In the genomic region with DNA sequence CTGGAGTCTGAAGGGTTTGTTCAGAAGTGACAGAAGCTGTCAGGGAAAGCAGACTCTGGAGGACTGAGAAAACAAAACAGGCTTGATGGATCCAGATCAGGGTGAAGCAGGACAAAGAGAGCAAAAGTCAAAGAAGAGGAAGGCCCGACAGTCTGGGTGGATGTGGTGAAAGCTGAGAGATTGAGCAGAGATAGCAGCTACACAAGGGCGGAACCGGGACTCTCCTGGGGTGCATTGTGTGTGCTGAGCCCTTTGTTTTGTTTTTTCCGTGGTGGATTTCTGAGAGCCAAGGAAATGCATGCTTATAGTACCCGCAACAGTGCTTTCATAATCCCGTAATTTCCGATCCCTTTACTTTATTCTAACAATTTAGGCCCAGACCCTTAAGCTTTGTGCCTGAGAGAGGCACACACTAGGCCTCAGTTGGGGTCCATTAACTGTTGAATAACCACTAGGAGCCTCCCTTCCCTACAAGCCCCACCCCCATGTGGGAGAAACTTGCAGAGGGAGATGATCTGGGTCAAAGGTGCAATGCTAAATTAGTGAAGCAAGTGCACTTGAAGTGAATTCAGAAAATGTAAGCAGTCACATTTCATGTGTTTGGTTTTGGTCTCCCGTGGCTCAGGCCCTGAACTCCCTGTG, we compare ENCODE assay signal across 13 mouse cellular contexts. TPM values are rescaled to one million over a fixed set of nuclear protein-coding genes. Genes with fewer than 3 reads are reported as not detected.
DNase-seq lines count a peak whose midpoint lies in the region; ATAC-seq and TF ChIP-seq lines count a peak whose summit lies in the region.
"Had no signal": no experiment of that assay in that cellular context is flagged by ENCODE, and none has a peak within 500 bp of the region (broad histone marks: within the 10 kb centered on the region; RNA-seq: fewer than 3 reads in every experiment).

No protein-coding gene starts in this region.

- TF ChIP-seq POLR2A in cortical plate, adult 2 months (IDR thresholded peaks at IDR 0.05; ENCODE audit: extremely low read depth, insufficient read depth, low read length): no peak

- peaks cover 18% of the 10 kb centered on the region for H3K4me1 ChIP-seq in forebrain, embryonic 10.5 days
- H3K4me1 ChIP-seq in forebrain, embryonic 16.5 days (replicated peaks; ENCODE audit: control insufficient read depth, insufficient read depth, low read length): peaks cover 2% of the 10 kb centered on the region; the same call in 1 of the 2 replicates
- peaks cover 32% of the 10 kb centered on the region for H3K4me1 ChIP-seq in E14TG2a.4 (replicated peaks; ENCODE audit: low read depth, low read length)
- peaks cover 4% of the 10 kb centered on the region for H3K4me1 ChIP-seq in cortical plate, adult 2 months (ENCODE audit: control insufficient read depth, insufficient read depth, low read length)
- H3K4me1 ChIP-seq in hindbrain, embryonic 13.5 days (replicated peaks): peaks cover 11% of the 10 kb centered on the region
- no peaks in the 10 kb centered on the region for H3K4me1 ChIP-seq in heart, embryonic 10.5 days
- no peaks in the 10 kb centered on the region for H3K4me1 ChIP-seq in limb, embryonic 10.5 days
- H3K4me1 ChIP-seq: embryonic facial prominence, embryonic 15.5 days had no signal

- 9% methylated on average over 8 of the region's 8 CpGs for WGBS in forebrain, embryonic 10.5 days
- WGBS in forebrain, embryonic 16.5 days: 11% methylated on average over 8 of the region's 8 CpGs
- 14% methylated on average over 8 of the region's 8 CpGs for WGBS in hindbrain, embryonic 13.5 days
- 27% methylated on average over 8 of the region's 8 CpGs for WGBS in heart, embryonic 10.5 days
- WGBS in limb, embryonic 10.5 days: 53% methylated on average over 8 of the region's 8 CpGs

- no peak for TF ChIP-seq CTCF in E14TG2a.4 (conservative IDR thresholded peaks at IDR 0.05; ENCODE audit: low read length)
- no peak for TF ChIP-seq CTCF in cortical plate, adult 2 months (IDR thresholded peaks at IDR 0.05; ENCODE audit: extremely low read depth, insufficient read depth, low read length)

- H3K4me3 ChIP-seq in forebrain, embryonic 10.5 days: no peak overlapping the region
- no peak overlapping the region for H3K4me3 ChIP-seq in forebrain, embryonic 16.5 days (replicated peaks; ENCODE audit: low read length)
- peak overlapping the region; percentile 35; the same call in 1 of the 2 replicates for H3K4me3 ChIP-seq in E14TG2a.4 (replicated peaks; ENCODE audit: low read length)
- no peak overlapping the region for H3K4me3 ChIP-seq in cortical plate, adult 2 months (ENCODE audit: insufficient read depth, low read length)
- H3K4me3 ChIP-seq in hindbrain, embryonic 13.5 days: no peak overlapping the region
- H3K4me3 ChIP-seq in heart, embryonic 10.5 days: no peak overlapping the region
- H3K4me3 ChIP-seq in limb, embryonic 10.5 days: no peak overlapping the region
- H3K4me3 ChIP-seq: embryonic facial prominence, embryonic 15.5 days had no signal

- H3K9ac ChIP-seq in forebrain, embryonic 16.5 days (replicated peaks; ENCODE audit: low read depth, low read length): no peak overlapping the region
- peak overlapping the region; percentile 56 for H3K9ac ChIP-seq in hindbrain, embryonic 13.5 days
- H3K9ac ChIP-seq: embryonic facial prominence, embryonic 15.5 days had no signal

- no peak overlapping the region for H3K4me2 ChIP-seq in forebrain, embryonic 16.5 days (ENCODE audit: low read length)
- no peak overlapping the region for H3K4me2 ChIP-seq in hindbrain, embryonic 13.5 days
- H3K4me2 ChIP-seq: embryonic facial prominence, embryonic 15.5 days had no signal

- ATAC-seq in forebrain, embryonic 16.5 days: no peak
- no peak for ATAC-seq in hindbrain, embryonic 13.5 days (ENCODE audit: low FRiP score)
- ATAC-seq: activated CD4-positive, CD25-positive, alpha-beta regulatory T cell, adult 4 months had no signal

- no peaks in the 10 kb centered on the region for H3K9me3 ChIP-seq in forebrain, embryonic 10.5 days
- no peaks in the 10 kb centered on the region for H3K9me3 ChIP-seq in forebrain, embryonic 16.5 days (ENCODE audit: control insufficient read depth, low read length)
- H3K9me3 ChIP-seq in E14TG2a.4 (ENCODE audit: low read length): no peaks in the 10 kb centered on the region
- no peaks in the 10 kb centered on the region for H3K9me3 ChIP-seq in hindbrain, embryonic 13.5 days
- H3K9me3 ChIP-seq in heart, embryonic 10.5 days: no peaks in the 10 kb centered on the region
- H3K9me3 ChIP-seq in limb, embryonic 10.5 days (replicated peaks): no peaks in the 10 kb centered on the region
- H3K9me3 ChIP-seq: embryonic facial prominence, embryonic 15.5 days had no signal

- H3K36me3 ChIP-seq in forebrain, embryonic 10.5 days (replicated peaks): peaks cover 66% of the 10 kb centered on the region
- H3K36me3 ChIP-seq in forebrain, embryonic 16.5 days (ENCODE audit: control insufficient read depth, insufficient read depth): peaks cover 14% of the 10 kb centered on the region
- no peaks in the 10 kb centered on the region for H3K36me3 ChIP-seq in E14TG2a.4 (ENCODE audit: insufficient read depth, low read length)
- peaks cover 74% of the 10 kb centered on the region for H3K36me3 ChIP-seq in hindbrain, embryonic 13.5 days
- no peaks in the 10 kb centered on the region for H3K36me3 ChIP-seq in heart, embryonic 10.5 days
- H3K36me3 ChIP-seq in limb, embryonic 10.5 days: no peaks in the 10 kb centered on the region
- H3K36me3 ChIP-seq: embryonic facial prominence, embryonic 15.5 days had no signal

- peak; percentile 27 for DNase-seq in forebrain, embryonic 10.5 days (ENCODE audit: extremely low spot score, low spot score)
- no peak for DNase-seq in kidney, adult 8-10 months
- DNase-seq in heart, embryonic 10.5 days (ENCODE audit: low spot score): no peak
- DNase-seq in limb, embryonic 10.5 days (ENCODE audit: low spot score): no peak
- DNase-seq: gastrocnemius, postnatal 14 days; heart, postnatal 10 days had no signal

- 0 out of 2 replicates have a peak overlapping the region, but pooled peaks have one; percentile 21 for H3K27ac ChIP-seq in forebrain, embryonic 10.5 days
- no peak overlapping the region for H3K27ac ChIP-seq in forebrain, embryonic 16.5 days (ENCODE audit: low read length)
- H3K27ac ChIP-seq in cortical plate, adult 2 months (ENCODE audit: insufficient read depth, low read length): peak overlapping the region; percentile 8
- no peak overlapping the region for H3K27ac ChIP-seq in hindbrain, embryonic 13.5 days
- no peak overlapping the region for H3K27ac ChIP-seq in heart, embryonic 10.5 days
- no peak overlapping the region for H3K27ac ChIP-seq in limb, embryonic 10.5 days
- H3K27ac ChIP-seq: embryonic facial prominence, embryonic 15.5 days; kidney, postnatal 0 days had no signal

- peaks cover 6% of the 10 kb centered on the region; the same call in 1 of the 2 replicates for H3K27me3 ChIP-seq in forebrain, embryonic 10.5 days (ENCODE audit: poor library complexity, severe bottlenecking)
- H3K27me3 ChIP-seq in forebrain, embryonic 16.5 days (replicated peaks; ENCODE audit: control insufficient read depth, insufficient read depth, low read length): no peaks in the 10 kb centered on the region
- H3K27me3 ChIP-seq in E14TG2a.4 (ENCODE audit: insufficient read depth, low read length): no peaks in the 10 kb centered on the region
- no peaks in the 10 kb centered on the region for H3K27me3 ChIP-seq in hindbrain, embryonic 13.5 days
- no peaks in the 10 kb centered on the region for H3K27me3 ChIP-seq in heart, embryonic 10.5 days (ENCODE audit: insufficient read depth, poor library complexity, severe bottlenecking)
- no peaks in the 10 kb centered on the region for H3K27me3 ChIP-seq in limb, embryonic 10.5 days (ENCODE audit: low read depth, poor library complexity, severe bottlenecking)
- H3K27me3 ChIP-seq: embryonic facial prominence, embryonic 15.5 days had no signal

RNA-seq across cellular contexts. Expression of gene Fez1, which starts 35.9 kb away (rescaled TPM):
- polyA plus RNA-seq in forebrain, embryonic 10.5 days (2016; fragmentation: Nextera tagmentation; extraction: Ambion mirVana): 184 and 186 TPM in 2 replicates
- polyA plus RNA-seq in forebrain, embryonic 16.5 days (2015; fragmentation: Nextera tagmentation; extraction: Ambion mirVana): 715 and 751 TPM in 2 replicates
- 318 and 330 TPM in 2 replicates for polyA plus RNA-seq in cortical plate, adult 2 months (2012; rRNA removed)
- polyA plus RNA-seq in hindbrain, embryonic 13.5 days (2015; fragmentation: Nextera tagmentation; extraction: Ambion mirVana): 612 and 624 TPM in 2 replicates
- 1.9 and 3.8 TPM in 2 replicates for polyA plus RNA-seq in heart, embryonic 10.5 days (2016; fragmentation: Nextera tagmentation; extraction: Ambion mirVana)
- polyA plus RNA-seq in limb, embryonic 10.5 days (2016; fragmentation: Nextera tagmentation; extraction: Ambion mirVana): 10.0 and 10.1 TPM in 2 replicates
- polyA plus RNA-seq: activated CD4-positive, CD25-positive, alpha-beta regulatory T cell, adult 4 months had no signal

Comparison
In these comparisons a context has a peak if more than half of its experiments do, and no peak if none do; other contexts are left out.
1. H3K27ac ChIP-seq: peak in forebrain, embryonic 10.5 days (single experiment) and cortical plate, adult 2 months (single experiment); none in forebrain, embryonic 16.5 days (single experiment), hindbrain, embryonic 13.5 days (single experiment), heart, embryonic 10.5 days (single experiment) and limb, embryonic 10.5 days (single experiment).
2. RNA of gene Fez1, which starts 35.9 kb away (polyA plus RNA-seq): 715 to 751 TPM in forebrain, embryonic 16.5 days, 612 to 624 TPM in hindbrain, embryonic 13.5 days, 318 to 330 TPM in cortical plate, adult 2 months and 184 to 186 TPM in forebrain, embryonic 10.5 days; 10.0 to 10.1 TPM in limb, embryonic 10.5 days and 1.9 to 3.8 TPM in heart, embryonic 10.5 days; every median in the first group is over 10 times any median in the second.